Mouse (Mus musculus): Measurements from ENCODE around the gene Phpt1. TPM values are rescaled to one million over a fixed set of nuclear protein-coding genes. Genes with fewer than 3 reads are reported as not detected.

The Phpt1 gene
- total RNA-seq, 4 experiments from 2014 or later = 61.3 to 76.9 (median 66.1) TPM

GRCm38 (mm10) chr2:25582466-25583119 lies 7.6 kb upstream of the Phpt1 start:
- DNase-seq = no peak

DNA sequence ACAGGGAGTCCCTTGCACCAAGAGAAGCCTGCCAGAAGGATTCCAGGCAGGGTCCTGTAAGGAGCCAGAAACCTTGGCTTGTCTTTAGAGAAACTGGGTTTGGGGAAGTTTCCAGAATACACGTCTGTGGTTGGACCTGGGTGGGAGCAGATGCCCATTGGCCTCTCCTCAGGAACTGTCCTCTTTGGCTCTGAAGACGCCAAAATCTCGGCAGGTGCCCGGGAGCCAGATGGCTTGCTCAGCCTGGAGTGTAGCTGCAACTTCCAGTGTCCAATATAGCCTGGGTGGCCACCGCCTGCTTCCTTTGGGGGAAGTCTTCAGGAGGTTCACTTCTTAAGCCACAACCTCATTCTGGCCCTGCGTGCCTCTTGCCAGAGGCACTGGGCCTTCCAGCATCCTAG lies 6.9 kb upstream of the Phpt1 start:
- no peak for DNase-seq

GRCm38 (mm10) chr2:25581294-25581864 lies 6.4 kb upstream of the Phpt1 start, which contains the start of gene Ajm1:
Gene Ajm1 (minus strand): TSS chr2:25581757.
- DNase-seq = no peak

GRCm38 (mm10) chr2:25580621-25581101 lies 5.6 kb upstream of the Phpt1 start:
- DNase-seq = no peak

- no peak for DNase-seq
Observed at GRCm38 (mm10) chr2:25579737-25580460, 4.9 kb upstream of the Phpt1 start.

- no peak for DNase-seq
Observed at GRCm38 (mm10) chr2:25578796-25579736, 4.0 kb upstream of the Phpt1 start.

- no peak for DNase-seq
Observed at GRCm38 (mm10) chr2:25577951-25578795, 3.1 kb upstream of the Phpt1 start.

GRCm38 (mm10) chr2:25576965-25577891 lies 2.2 kb upstream of the Phpt1 start:
- DNase-seq = no peak

DNA sequence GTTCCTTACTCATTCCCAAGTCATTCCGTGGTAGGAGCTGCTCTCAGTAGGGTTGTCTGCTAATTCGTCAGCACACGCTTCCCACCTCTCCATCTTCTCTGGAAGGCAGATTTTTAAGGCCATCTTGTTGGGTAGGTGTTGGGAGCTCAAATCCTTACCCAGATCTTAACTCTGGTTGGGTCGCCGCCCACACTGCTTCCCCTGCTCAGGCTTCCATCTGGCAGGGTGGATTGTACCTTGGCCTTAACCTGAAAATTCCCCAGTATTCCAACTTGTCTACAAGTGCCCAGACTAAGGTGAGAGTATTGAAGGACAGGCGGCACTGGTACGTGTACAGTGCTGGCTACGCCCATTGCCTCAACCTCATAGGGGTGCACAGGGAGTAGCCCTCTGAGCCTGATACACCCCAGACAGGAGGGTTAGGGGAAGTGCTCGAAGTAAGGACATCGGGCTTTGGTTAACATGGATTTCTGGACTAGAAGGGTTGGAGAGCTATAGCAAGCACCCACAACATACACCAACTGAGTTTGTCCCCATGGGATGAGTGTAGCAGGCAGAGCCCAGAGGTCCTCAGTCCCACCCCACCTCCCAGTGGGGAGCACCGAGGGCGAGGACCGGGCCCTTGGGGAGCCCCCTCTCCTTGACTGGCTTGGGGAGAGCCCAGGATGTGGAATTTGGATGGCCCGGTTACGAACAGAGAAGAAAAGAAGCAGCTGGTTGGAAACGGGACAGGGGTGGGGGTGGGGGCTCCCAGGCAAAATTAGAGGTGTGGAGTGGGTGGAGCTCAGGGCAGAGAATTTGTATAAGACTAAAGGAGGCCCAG lies 1.2 kb upstream of the Phpt1 start:
- no peak for DNase-seq

DNA sequence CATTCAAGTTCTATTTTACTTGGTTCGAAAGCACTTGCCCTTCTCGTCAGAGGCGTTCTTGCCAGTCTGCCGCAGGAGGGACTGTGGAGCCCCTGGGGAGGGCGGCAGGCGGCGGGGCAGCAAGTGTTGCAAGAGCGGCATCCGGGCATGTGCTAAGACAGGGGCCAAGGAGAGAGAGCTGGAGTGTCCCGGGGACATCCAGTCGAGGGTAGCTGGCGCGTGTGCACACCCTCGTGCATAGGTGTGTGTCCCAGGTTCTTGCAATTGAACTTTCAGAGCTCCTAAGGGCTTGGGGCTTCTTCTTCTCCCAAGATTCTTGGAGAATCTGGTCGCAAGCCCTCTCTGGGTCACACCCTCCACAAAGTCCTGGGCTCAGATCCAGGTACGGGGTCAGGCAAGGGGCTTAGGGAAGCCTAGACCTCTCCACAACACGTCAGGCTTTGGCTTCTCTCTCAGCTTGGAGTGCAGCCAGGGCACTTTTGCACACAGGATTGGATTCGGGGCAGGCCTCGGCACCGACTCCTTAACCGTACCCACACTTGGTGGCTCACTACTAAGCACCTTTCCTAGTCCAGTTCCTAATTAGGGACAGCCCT lies 506 bp upstream of the Phpt1 start:
- no peak for DNase-seq

GRCm38 (mm10) chr2:25574136-25574535 lies 888 bp downstream of the Phpt1 start:
- no peak for DNase-seq

DNA sequence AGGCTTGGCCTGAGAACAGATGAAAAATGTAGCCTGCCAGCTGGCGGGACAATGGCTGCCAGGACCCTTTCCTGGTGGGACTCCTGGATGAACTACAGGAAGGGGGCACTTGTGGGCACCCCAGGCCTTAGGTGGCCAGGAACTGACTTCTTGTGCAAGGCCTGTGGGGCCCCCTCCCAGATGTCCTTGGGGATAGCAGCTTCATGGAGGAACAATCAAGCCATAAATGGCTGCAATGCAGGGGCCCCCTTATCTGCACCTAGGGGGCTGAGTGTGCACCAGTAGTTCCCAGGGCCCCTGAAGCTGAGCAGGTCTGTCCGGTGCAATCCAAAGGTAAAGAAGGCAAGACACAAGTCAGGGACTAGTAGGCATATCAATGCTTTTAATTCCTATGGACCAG lies 2.0 kb downstream of the Phpt1 start:
- no peak for DNase-seq

- no peak for DNase-seq
Observed at GRCm38 (mm10) chr2:25571221-25571620, 3.8 kb downstream of the Phpt1 start.

DNA sequence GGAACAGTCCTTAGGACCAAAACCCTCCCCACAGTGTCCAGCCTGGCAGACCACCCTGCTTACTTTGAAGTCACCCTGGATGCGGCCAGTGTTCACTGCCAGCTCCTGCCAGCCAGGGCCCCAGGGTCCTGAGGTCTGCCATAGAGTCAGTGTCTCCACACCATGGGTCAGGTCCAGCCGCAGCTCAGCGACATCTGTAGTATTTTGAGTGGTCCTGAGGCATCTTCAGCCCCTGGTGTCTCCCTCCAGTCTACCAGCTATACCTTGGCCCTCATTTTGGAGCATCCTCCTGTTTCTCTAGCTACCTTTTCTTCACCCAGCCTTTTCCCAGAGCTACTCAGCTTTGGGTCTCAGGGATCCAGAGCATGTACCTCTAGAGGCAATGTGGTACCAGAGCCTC lies 5.7 kb downstream of the Phpt1 start:
- no peak for DNase-seq

DNA sequence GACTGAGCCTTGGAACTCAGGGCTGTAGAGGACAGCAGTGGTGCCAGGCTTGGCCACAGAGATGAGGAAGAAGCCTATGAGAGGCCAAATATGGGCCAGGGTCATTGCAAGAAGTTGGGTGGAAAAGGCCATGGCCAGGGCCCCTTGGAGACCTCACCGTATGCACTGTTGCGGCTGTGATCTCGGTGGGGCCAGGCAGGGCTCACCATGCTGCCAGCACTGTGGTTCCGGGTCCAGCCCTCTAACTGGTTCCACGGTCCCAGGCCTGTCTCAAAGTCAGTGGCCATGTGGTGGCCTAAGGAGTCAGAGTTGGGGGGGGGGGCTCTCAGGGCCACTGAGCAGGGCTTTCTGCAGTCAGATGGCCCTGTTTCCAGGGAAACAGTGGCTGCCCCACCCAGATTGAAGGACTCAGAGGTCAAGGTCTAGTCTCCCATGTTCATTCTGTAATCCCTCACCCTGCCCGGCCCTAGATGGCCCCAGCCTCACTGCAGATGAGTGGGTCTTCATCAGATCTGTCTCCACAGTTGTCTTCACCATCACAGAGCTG lies 6.5 kb downstream of the Phpt1 start:
- no peak for DNase-seq

DNA sequence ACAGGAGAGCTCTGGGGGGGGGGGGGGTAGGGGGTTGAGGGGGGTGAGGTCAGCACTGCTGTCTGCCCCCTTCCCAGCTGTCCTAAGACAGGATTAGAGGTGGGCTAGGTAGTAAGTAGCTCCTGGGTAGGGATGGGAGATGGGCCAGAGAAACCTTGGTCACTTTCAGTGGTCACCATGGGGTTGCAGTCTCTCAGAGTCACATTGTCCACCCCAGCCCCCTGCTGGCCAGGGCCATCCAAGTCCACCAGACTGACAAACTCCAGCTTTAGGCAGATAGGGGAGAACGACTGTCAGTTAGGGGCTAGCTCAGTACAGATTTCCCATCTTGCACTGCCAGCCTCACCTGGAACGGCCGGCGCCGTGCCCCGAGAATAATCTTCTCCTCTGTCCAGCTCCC lies 8.5 kb downstream of the Phpt1 start:
- no peak for DNase-seq

- DNase-seq = no peak
Observed at GRCm38 (mm10) chr2:25565741-25566140, 9.3 kb downstream of the Phpt1 start.

DNA sequence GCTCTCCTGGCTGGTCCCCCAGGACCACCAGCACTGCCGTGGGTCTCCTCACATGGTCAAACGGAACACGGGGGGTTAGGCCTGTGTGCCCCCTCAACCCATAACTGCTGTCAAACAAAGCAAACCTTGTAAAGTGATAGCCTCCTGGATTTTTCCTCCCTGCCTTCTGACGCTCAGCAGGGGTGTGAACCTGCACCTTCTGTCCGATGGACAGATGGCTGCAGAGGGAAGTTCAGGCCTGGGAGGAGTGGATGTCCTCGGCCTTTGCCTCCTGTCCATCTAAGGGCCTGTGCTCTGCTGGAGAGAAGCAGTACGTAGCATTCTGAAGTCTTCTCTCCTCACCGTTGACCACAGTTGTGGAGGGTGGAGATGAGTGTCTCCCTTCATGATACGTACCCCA lies 13.1 kb downstream of the Phpt1 start:
- no peak for DNase-seq

DNA sequence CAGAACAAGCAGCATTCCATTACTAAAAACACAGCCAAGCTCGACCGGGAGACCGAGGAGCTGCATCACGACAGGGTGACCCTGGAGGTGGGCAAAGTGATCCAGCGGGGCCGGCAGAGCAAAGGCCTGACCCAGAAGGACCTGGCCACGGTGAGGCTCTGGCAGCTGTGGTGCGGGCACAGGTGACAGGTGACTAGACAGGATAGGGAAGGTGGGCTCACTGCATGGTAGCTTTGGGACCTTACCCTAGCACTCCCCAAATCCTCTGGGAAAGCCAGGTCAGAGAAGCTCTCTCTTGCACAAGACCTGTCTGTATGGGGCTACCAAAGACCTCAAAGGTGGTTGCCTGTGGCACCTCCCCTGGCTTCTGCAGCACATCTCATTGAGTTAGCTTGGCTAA lies 14.5 kb downstream of the Phpt1 start:
- no peak for DNase-seq

Measured in adrenal gland, adult 8-10 months (tissue).